Mouse (Mus musculus): ENCODE data around the gene Klhl2. TPM values are rescaled to one million over a fixed set of nuclear protein-coding genes. Genes with fewer than 3 reads are reported as not detected.

Gene Klhl2
- polyA plus RNA-seq, 1 experiment from 2014 or later: 18.1 TPM

DNA sequence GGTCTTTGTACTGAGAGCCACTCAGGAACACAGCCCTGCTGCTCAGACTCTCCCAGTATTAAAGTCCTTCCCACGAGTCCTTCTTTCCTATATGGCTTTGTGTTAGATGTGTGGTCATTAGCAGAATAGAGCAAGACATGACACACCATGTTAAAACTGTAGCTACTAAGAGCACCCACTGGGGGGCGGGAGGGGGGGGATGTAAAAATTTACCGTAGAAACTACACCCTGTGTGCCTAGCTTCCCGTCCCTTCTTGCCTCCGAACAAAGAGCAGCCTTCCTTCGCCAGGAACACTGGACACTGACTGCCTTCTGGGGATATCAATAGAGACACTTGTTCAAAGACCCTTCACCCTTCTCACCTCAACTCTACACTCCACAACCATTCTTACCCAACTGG is 10.2 kb downstream of the Klhl2 start:
- no peak overlapping the region for H3K4me2 ChIP-seq (ENCODE audit: low read length)
- H3K4me3 ChIP-seq (ENCODE audit: low read depth, low read length): no peak overlapping the region
- no peaks in the 10 kb centered on the region for H3K27me3 ChIP-seq (replicated peaks; ENCODE audit: control insufficient read depth, insufficient read depth, low read length)
- no peak overlapping the region for H3K9ac ChIP-seq (ENCODE audit: low read length)
- H3K27ac ChIP-seq (ENCODE audit: low read depth): no peak overlapping the region
- H3K9me3 ChIP-seq (ENCODE audit: control insufficient read depth, low read length): no peaks in the 10 kb centered on the region
- WGBS: 76% methylated on average over 6 of the region's 6 CpGs
- ATAC-seq (replicated peaks; ENCODE audit: low FRiP score, low TSS enrichment, low read depth) (no peak), DNase-seq (ENCODE audit: low spot score) (no peak)
- H3K4me1 ChIP-seq (replicated peaks; ENCODE audit: control insufficient read depth, insufficient read depth, low read length): peaks cover 13% of the 10 kb centered on the region
- H3K36me3 ChIP-seq (ENCODE audit: control insufficient read depth, insufficient read depth, low read length): no peaks in the 10 kb centered on the region

DNA sequence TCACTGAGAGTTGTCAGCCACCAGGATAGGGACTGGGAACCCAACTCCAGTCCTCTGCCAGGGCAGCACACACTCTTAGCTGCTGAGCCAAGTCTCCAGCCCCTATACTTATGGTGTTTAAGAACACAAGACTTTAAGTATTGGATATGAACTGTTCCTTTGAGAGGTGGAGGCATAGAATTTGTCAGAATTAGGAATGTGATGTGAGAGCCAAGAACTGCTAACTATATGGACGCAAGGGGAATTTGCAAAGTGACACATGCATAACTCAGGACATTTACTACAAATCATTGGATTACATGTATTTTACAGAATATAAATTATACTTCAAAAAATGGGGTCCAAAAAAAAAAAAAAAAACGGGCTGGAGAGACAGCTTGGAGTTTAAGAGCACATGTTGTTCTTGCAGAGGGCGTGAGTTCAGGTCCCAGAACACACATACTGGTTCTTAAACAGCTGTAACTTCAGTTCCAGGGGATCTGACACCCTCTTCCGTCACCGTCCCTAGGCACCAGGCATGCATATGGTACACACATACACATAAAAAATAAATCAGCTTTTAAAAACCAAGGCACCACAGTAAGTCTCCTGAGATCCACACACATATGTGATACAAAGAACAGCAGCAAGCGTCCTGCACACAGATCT is 14.2 kb downstream of the Klhl2 start:
- H3K36me3 ChIP-seq (ENCODE audit: control insufficient read depth, insufficient read depth, low read length): peaks cover 10% of the 10 kb centered on the region; the same call in 1 of the 2 replicates
- H3K27ac ChIP-seq (ENCODE audit: low read depth): no peak overlapping the region
- H3K4me1 ChIP-seq (replicated peaks; ENCODE audit: control insufficient read depth, insufficient read depth, low read length): no peaks in the 10 kb centered on the region
- H3K9me3 ChIP-seq (ENCODE audit: control insufficient read depth, low read length): no peaks in the 10 kb centered on the region
- ATAC-seq (replicated peaks; ENCODE audit: low FRiP score, low TSS enrichment, low read depth) (no peak), DNase-seq (ENCODE audit: low spot score) (no peak)
- H3K27me3 ChIP-seq (replicated peaks; ENCODE audit: control insufficient read depth, insufficient read depth, low read length): no peaks in the 10 kb centered on the region
- H3K4me2 ChIP-seq (ENCODE audit: low read length): no peak overlapping the region
- WGBS: 73% methylated on average over 6 of the region's 6 CpGs
- H3K9ac ChIP-seq (ENCODE audit: low read length): no peak overlapping the region
- no peak overlapping the region for H3K4me3 ChIP-seq (ENCODE audit: low read depth, low read length)

DNA sequence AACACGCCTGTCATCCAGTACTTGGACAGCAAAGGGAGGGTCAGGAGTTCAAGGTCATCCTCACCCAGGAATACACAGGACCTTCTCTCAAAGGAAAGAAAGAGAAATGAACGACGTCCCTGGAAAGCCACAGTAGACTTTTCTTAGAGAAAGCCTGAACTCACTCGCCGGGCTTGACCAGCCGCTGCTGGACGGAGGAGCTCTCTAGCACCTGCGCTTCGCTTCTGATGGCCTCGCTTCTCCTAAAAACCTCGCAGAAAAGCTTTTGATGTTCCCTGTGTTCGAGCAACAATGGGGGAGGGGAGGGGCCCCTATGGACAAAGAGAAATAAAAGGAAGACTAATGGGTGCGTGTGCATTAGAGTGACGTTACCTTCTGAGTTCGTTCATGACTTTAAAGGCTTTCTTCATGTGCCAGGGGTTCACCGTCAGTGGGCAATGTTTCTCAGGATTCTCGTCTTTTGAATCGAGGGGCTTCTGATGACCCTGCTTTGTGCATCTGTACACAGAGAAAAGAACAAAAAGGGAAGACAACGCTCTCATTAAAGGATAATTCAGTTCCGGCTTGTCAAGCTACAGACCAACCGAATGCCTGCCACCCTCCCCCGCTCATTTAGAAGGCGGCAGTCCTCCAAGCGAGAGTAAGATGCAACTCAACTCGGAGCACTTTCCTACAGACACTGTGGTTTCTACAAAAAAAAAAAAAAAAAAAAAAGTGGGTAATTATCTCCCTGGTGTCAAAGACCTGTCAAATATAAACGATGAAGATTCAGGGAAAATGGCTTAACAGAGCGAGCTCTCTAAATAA is 15.5 kb downstream of the Klhl2 start:
- Histone ChIP-seq H3K27me3 (replicated peaks; ENCODE audit: control insufficient read depth, insufficient read depth, low read length) (no peaks in the 10 kb centered on the region), H3K9ac (ENCODE audit: low read length) (no peak overlapping the region), H3K27ac (ENCODE audit: low read depth) (no peak overlapping the region), H3K9me3 (ENCODE audit: control insufficient read depth, low read length) (no peaks in the 10 kb centered on the region), H3K36me3 (ENCODE audit: control insufficient read depth, insufficient read depth, low read length) (peaks cover 12% of the 10 kb centered on the region), H3K4me3 (ENCODE audit: low read depth, low read length) (no peak overlapping the region), H3K4me2 (ENCODE audit: low read length) (no peak overlapping the region), H3K4me1 (replicated peaks; ENCODE audit: control insufficient read depth, insufficient read depth, low read length) (no peaks in the 10 kb centered on the region)
- ATAC-seq (replicated peaks; ENCODE audit: low FRiP score, low TSS enrichment, low read depth) (no peak), DNase-seq (ENCODE audit: low spot score) (no peak)
- WGBS: 65% methylated on average over 27 of the region's 27 CpGs

DNA sequence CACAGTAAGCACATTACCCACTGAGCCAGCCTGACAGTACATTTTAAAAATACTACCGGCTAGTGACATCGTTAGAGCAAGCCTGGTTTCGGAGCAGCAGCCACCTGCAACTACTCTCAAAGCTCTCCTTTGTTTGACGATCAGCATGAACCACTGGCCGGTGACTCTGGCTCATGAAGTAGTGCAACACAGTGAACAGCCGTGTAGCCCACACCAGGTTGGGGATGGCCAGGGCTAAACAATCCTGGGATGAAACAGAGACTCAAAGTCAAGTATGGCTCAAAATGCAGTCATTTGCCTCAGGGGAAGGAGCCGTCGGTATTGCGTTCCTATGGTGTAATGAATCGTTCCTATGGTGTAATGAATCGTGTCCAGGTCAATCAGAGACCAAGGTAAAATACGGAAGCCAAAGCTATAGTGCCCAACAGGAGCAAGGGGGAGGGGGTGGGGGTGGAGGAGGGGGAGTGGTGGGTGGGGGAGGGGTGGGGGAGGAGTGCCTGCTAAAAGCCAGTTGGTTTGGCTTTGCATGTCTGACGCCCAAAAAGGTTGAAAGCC is 17.2 kb downstream of the Klhl2 start:
- no peaks in the 10 kb centered on the region for H3K27me3 ChIP-seq (replicated peaks; ENCODE audit: control insufficient read depth, insufficient read depth, low read length)
- H3K27ac ChIP-seq (ENCODE audit: low read depth): no peak overlapping the region
- no peaks in the 10 kb centered on the region for H3K4me1 ChIP-seq (replicated peaks; ENCODE audit: control insufficient read depth, insufficient read depth, low read length)
- H3K9ac ChIP-seq (ENCODE audit: low read length): no peak overlapping the region
- H3K4me3 ChIP-seq (ENCODE audit: low read depth, low read length): no peak overlapping the region
- DNase-seq (ENCODE audit: low spot score) (no peak), ATAC-seq (replicated peaks; ENCODE audit: low FRiP score, low TSS enrichment, low read depth) (no peak)
- H3K4me2 ChIP-seq (ENCODE audit: low read length): no peak overlapping the region
- WGBS: 76% methylated on average over 13 of the region's 13 CpGs
- no peaks in the 10 kb centered on the region for H3K9me3 ChIP-seq (ENCODE audit: control insufficient read depth, low read length)
- H3K36me3 ChIP-seq (ENCODE audit: control insufficient read depth, insufficient read depth, low read length): peaks cover 23% of the 10 kb centered on the region

DNA sequence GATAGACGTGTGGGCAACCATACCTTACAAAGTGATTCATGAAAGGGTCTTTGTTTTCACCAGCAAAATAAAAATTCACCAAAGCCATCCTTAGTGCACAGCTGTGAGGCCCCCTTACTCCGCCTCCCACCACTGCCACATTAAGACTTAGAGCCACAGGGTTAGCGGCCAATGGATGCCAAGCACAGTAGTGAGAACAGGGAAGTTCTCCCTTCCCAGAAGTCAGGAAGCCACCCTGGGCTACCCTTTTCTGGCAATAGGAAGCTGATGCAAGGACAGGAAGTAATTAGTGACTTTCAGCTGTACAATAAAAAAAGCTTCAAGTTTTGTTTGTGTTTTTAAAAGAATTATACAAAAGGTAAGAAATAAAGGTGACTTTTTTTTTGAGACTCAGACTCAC is 18.2 kb downstream of the Klhl2 start:
- H3K27me3 ChIP-seq (replicated peaks; ENCODE audit: control insufficient read depth, insufficient read depth, low read length): no peaks in the 10 kb centered on the region
- DNase-seq (ENCODE audit: low spot score): no peak
- H3K4me2 ChIP-seq (ENCODE audit: low read length): no peak overlapping the region
- no peak for ATAC-seq (replicated peaks; ENCODE audit: low FRiP score, low TSS enrichment, low read depth)
- no peak overlapping the region for H3K27ac ChIP-seq (ENCODE audit: low read depth)
- no peak overlapping the region for H3K4me3 ChIP-seq (ENCODE audit: low read depth, low read length)
- H3K9ac ChIP-seq (ENCODE audit: low read length): no peak overlapping the region
- H3K9me3 ChIP-seq (ENCODE audit: control insufficient read depth, low read length): no peaks in the 10 kb centered on the region
- no peaks in the 10 kb centered on the region for H3K4me1 ChIP-seq (replicated peaks; ENCODE audit: control insufficient read depth, insufficient read depth, low read length)
- WGBS: 73% methylated on average over 3 of the region's 3 CpGs
- H3K36me3 ChIP-seq (ENCODE audit: control insufficient read depth, insufficient read depth, low read length): peaks cover 27% of the 10 kb centered on the region

DNA sequence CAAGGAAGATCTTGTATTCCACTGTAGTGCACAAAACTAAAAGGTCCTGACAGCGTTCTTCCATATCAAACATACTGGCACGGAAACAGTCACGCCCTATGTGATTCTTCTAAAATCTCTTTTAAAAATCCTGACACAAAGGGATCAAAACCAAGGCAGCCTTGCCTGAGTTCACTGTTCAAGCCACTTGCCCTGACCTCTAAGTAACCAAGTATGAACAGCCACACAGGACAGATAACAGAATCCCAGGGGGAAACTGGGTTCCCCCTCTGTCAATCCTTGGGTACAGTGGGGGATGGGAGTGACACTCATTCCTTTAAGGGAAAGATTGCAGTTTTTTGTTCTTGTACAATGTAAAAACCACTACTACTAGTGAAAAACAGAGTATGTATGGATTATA is 19.9 kb downstream of the Klhl2 start:
- H3K27me3 ChIP-seq (replicated peaks; ENCODE audit: control insufficient read depth, insufficient read depth, low read length): no peaks in the 10 kb centered on the region
- H3K9ac ChIP-seq (ENCODE audit: low read length): no peak overlapping the region
- no peaks in the 10 kb centered on the region for H3K4me1 ChIP-seq (replicated peaks; ENCODE audit: control insufficient read depth, insufficient read depth, low read length)
- ATAC-seq (replicated peaks; ENCODE audit: low FRiP score, low TSS enrichment, low read depth) (no peak), DNase-seq (ENCODE audit: low spot score) (no peak)
- peaks cover 27% of the 10 kb centered on the region for H3K36me3 ChIP-seq (ENCODE audit: control insufficient read depth, insufficient read depth, low read length)
- H3K27ac ChIP-seq (ENCODE audit: low read depth): no peak overlapping the region
- H3K4me3 ChIP-seq (ENCODE audit: low read depth, low read length): no peak overlapping the region
- H3K9me3 ChIP-seq (ENCODE audit: control insufficient read depth, low read length): no peaks in the 10 kb centered on the region
- no peak overlapping the region for H3K4me2 ChIP-seq (ENCODE audit: low read length)
- WGBS: 93% methylated on average over 3 of the region's 3 CpGs

DNA sequence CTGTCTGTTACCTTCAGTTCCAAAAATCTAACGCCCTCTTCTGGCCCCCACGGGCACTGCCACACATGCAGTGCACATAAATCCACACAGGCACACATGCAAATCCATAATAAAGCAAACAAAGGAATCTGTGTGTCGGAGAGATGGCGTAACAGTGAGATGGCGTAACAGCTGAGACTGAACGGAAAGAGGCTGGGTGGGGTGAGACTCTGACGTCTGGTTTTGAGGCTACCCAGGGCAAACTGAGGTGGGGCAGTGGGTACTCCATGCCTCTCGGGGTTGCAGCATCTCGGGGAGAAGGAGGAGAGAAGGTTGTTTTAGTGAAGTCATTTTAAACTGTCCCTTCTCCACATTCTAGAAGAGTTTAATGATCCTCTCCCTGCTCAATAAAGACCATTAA is 20.4 kb downstream of the Klhl2 start:
- peaks cover 27% of the 10 kb centered on the region for H3K36me3 ChIP-seq (ENCODE audit: control insufficient read depth, insufficient read depth, low read length)
- H3K4me3 ChIP-seq (ENCODE audit: low read depth, low read length): no peak overlapping the region
- no peaks in the 10 kb centered on the region for H3K27me3 ChIP-seq (replicated peaks; ENCODE audit: control insufficient read depth, insufficient read depth, low read length)
- H3K27ac ChIP-seq (ENCODE audit: low read depth): no peak overlapping the region
- DNase-seq (ENCODE audit: low spot score): no peak
- WGBS: 89% methylated on average over 9 of the region's 9 CpGs
- no peak overlapping the region for H3K9ac ChIP-seq (ENCODE audit: low read length)
- H3K4me1 ChIP-seq (replicated peaks; ENCODE audit: control insufficient read depth, insufficient read depth, low read length): no peaks in the 10 kb centered on the region
- H3K9me3 ChIP-seq (ENCODE audit: control insufficient read depth, low read length): no peaks in the 10 kb centered on the region
- no peak overlapping the region for H3K4me2 ChIP-seq (ENCODE audit: low read length)
- no peak for ATAC-seq (replicated peaks; ENCODE audit: low FRiP score, low TSS enrichment, low read depth)

DNA sequence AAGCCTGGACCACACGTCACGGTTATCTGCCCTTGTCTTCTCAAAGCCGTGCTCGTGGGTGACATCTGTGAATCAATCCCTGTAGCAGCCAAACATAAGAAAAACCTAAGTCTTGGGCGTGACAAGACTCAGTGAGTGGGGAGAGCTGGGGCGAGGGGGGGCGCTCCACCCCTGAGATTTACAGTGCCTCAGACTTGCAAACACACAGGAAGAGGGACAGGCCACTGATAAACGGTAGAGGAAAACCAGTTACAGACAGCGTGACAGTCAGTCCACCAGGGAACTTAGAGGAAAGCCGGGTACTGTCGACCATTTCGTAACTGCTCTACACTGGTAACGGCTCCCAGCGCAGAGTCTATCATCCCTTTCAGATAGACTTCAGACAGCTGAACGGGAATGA is 21.4 kb downstream of the Klhl2 start:
- Histone ChIP-seq H3K4me3 (ENCODE audit: low read depth, low read length) (no peak overlapping the region), H3K36me3 (ENCODE audit: control insufficient read depth, insufficient read depth, low read length) (peaks cover 27% of the 10 kb centered on the region), H3K4me1 (replicated peaks; ENCODE audit: control insufficient read depth, insufficient read depth, low read length) (no peaks in the 10 kb centered on the region), H3K4me2 (ENCODE audit: low read length) (no peak overlapping the region), H3K27me3 (replicated peaks; ENCODE audit: control insufficient read depth, insufficient read depth, low read length) (no peaks in the 10 kb centered on the region), H3K27ac (ENCODE audit: low read depth) (no peak overlapping the region), H3K9me3 (ENCODE audit: control insufficient read depth, low read length) (no peaks in the 10 kb centered on the region), H3K9ac (ENCODE audit: low read length) (no peak overlapping the region)
- DNase-seq (ENCODE audit: low spot score) (no peak), ATAC-seq (replicated peaks; ENCODE audit: low FRiP score, low TSS enrichment, low read depth) (no peak)
- WGBS: 83% methylated on average over 15 of the region's 15 CpGs
